Mouse (Mus musculus) thymus, adult 2 months (tissue): Measurements from ENCODE around the gene Hipk1.

Experiments
- CTCF ChIP-seq: fragments of 200-500 bp; IDR thresholded peaks from 2 replicates; pipeline ENCODE4 v1.5.1; 2012; ENCODE audit warnings: mild to moderate bottlenecking, control low read depth, low read length, moderate library complexity, borderline replicate concordance; ENCODE audit not compliant: control insufficient read depth, poor library complexity, insufficient read depth; ENCODE audit errors: extremely low read depth
- POLR2A ChIP-seq: fragments of 200-500 bp; IDR thresholded peaks from 2 replicates; pipeline ENCODE4 v1.6.1; 2012; ENCODE audit warnings: mild to moderate bottlenecking, low read length, control low read depth, moderate library complexity; ENCODE audit not compliant: control insufficient read depth, poor library complexity, insufficient read depth; ENCODE audit errors: extremely low read depth

DNA sequence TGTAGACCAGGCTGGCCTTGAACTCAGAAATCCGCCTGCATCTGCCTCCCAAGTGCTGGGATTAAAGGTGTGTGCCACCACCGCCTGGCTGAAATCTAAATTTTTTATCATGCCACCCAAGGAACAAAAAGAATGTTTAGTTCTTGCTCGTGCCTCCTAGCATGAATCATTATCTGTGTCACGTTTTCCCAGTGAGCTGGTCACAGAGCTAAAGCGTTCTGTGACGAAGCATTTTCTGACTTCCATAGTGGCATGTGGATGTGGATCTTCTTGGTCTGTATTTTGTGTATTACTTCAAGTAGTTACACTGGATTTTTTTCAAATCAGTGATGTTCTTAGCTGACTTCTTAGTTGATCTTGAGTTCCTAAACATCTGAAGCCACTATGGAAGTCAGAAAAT, 19.6 kb upstream of the Hipk1 start:
- TF ChIP-seq CTCF (no peak), POLR2A (no peak)
